Mouse (Mus musculus) midbrain, embryonic 10.5 days (tissue): ENCODE measurements around the gene Syne1. TPM values are rescaled to one million over a fixed set of nuclear protein-coding genes. Genes with fewer than 3 reads are reported as not detected.

ENCODE experiments used
- DNase-seq: peaks from one replicate; pipeline ENCODE4 v3.0.0-alpha.2; 2017; ENCODE audit warnings: low spot score
- H3K27ac ChIP-seq: fragments of 300-500 bp; sonication (generic); replicated peaks from 2 replicates; pipeline ENCODE4 v1.5.1; 2016; ENCODE audit warnings: mild to moderate bottlenecking
- H3K27me3 ChIP-seq: fragments of 300-500 bp; sonication (generic); 2 replicates; pipeline ENCODE4 v1.6.1; 2016; ENCODE audit warnings: low read depth, mild to moderate bottlenecking; ENCODE audit not compliant: poor library complexity, severe bottlenecking
- H3K36me3 ChIP-seq: fragments of 300-500 bp; sonication (generic); 2 replicates; pipeline ENCODE4 v1.6.1; 2016; ENCODE audit warnings: mild to moderate bottlenecking, moderate library complexity
- H3K4me1 ChIP-seq: fragments of 300-500 bp; sonication (generic); 2 replicates; pipeline ENCODE4 v1.6.1; 2016
- H3K4me3 ChIP-seq: fragments of 300-500 bp; sonication (generic); 2 replicates; pipeline ENCODE4 v1.5.1; 2016; ENCODE audit warnings: mild to moderate bottlenecking, moderate library complexity
- H3K9me3 ChIP-seq: fragments of 300-500 bp; sonication (generic); replicated peaks from 2 replicates; pipeline ENCODE4 v1.6.1; 2016; ENCODE audit warnings: mild to moderate bottlenecking
- WGBS: fragments of 180-500 bp; shearing (Covaris S2); methylation state at CpG from one replicate; pipeline ENCODE4 v1.1.7; 2016; 5-methylcytosine and 5-hydroxymethylcytosine counted together
- polyA plus RNA-seq: library from polyadenylated mRNA; unstranded; fragments of >200 nt; fragmentation: Nextera tagmentation; extraction: Ambion mirVana; gene quantifications from 2 replicates; pipeline ENCODE4 v1.2.1, GENCODE M21; 2016

The Syne1 gene
- polyA plus RNA-seq, 1 experiment from 2014 or later, result 1.6 TPM

DNA sequence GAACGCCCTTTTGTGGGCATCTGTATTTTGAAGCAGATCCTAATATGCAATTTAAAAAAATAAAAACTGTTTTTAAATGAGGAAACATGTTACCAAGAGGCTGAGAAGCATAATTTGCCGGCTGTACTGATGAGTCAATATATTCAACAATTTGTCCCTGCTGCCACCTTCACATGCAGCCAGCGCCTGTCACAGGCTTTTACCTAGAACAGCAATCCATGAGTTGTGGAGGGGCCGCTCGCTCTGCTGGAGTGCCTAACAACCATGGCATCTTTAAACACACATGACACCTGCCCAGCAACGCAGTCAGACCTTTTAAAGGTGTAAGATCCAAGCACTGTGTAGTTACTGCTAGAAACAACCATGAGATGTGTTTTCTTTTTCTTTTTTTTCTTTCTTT lies 183.0 kb downstream of the Syne1 start:
- 89% methylated on average over 6 of the region's 6 CpGs for WGBS
- no peaks in the 10 kb centered on the region for H3K36me3 ChIP-seq
- no peaks in the 10 kb centered on the region for H3K27me3 ChIP-seq
- DNase-seq, result no peak
- no peak overlapping the region for H3K27ac ChIP-seq
- H3K4me3 ChIP-seq, result no peak overlapping the region
- H3K4me1 ChIP-seq, result no peaks in the 10 kb centered on the region
- H3K9me3 ChIP-seq, result no peaks in the 10 kb centered on the region

DNA sequence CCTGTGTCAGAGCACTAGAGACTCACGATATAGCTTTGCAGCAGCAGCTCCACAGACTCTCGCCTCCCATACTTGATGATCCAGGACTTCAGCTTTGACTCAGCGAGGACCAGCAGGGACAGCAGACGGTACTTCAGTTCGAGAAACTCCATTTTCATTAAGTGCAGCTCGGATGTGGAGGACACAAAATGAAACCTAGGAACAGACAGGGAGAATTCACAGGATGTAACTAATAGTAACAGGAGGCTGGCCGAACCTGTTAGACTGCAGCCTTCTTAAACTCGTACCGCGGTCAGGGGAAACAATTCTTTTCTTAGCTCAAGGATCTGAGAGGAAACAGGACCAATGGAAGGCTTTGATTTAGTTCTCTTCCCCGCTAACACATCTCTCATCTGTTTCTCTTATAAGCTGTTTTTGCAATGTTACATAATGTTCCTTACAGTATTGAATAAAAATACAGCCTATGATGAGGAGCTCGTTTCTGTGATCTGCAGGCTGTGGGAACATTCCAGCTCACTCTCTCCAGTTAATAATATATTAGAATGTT lies 183.7 kb downstream of the Syne1 start:
- no peaks in the 10 kb centered on the region for H3K9me3 ChIP-seq
- no peak overlapping the region for H3K4me3 ChIP-seq
- no peaks in the 10 kb centered on the region for H3K27me3 ChIP-seq
- H3K36me3 ChIP-seq, result no peaks in the 10 kb centered on the region
- H3K27ac ChIP-seq, result no peak overlapping the region
- no peak for DNase-seq
- no peaks in the 10 kb centered on the region for H3K4me1 ChIP-seq
- 79% methylated on average over 12 of the region's 12 CpGs for WGBS

DNA sequence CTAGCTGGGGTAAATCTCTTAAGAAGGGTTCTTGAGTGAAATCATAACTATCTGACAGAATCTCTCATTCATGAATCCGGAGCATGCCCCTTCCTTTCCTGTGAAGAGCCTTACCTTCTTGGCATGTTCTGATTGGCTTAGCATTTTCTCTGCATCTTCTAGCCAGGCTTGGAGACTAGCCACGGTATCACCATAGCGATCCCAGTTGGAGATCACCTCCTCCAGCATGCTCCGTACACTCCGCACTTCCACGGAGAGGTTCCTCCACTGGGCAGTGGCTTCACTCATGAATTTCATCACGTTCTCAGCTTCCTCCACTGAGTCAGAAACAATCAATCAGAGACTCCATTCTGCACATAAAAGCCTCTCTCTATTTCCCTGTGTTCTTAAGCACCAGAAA lies 190.7 kb downstream of the Syne1 start:
- Histone ChIP-seq H3K27ac (no peak overlapping the region), H3K9me3 (no peaks in the 10 kb centered on the region), H3K27me3 (no peaks in the 10 kb centered on the region), H3K4me3 (no peak overlapping the region), H3K36me3 (no peaks in the 10 kb centered on the region), H3K4me1 (no peaks in the 10 kb centered on the region)
- DNase-seq, result no peak
- 68% methylated on average over 7 of the region's 7 CpGs for WGBS

DNA sequence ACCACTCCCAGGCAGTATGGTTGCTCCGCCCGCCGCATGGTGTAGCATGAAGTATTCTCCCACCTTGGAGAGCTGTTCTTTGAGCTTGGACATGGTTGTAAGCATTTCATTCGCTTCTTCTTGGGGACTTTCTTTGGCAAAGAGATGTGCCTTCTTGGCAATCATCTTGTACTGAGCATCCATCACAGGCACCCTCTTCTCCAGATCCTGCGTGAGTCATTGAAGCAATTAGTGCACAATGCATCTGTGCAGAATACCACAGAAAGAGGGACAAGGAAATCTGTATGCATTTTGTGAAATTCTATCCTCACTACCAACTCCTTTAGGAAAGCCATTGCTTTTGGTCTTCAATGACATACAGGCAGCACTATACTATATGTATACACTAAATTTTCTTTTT lies 194.7 kb downstream of the Syne1 start:
- H3K4me1 ChIP-seq, result no peaks in the 10 kb centered on the region

DNA sequence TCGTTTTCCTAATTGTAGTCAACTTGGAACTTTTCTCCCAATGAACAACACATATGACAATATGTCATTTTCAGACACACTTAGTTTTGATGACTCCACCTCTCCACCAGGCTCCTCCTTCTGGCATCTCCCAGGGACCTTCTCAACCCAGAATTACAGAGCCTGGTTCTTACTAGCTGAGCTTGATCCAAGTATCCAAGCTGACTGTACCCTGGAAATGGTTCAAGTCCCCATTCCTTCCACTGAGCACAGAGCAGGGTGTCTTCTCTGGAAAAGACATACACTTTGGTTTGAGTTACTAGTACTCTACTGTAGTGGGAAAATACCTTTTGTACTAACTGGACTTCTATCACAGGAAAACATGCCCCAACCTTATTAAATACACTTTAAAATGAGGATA lies 197.9 kb downstream of the Syne1 start:
- H3K36me3 ChIP-seq, result no peaks in the 10 kb centered on the region
- no peaks in the 10 kb centered on the region for H3K9me3 ChIP-seq
- WGBS, result 93% methylated on average over 1 of the region's 1 CpGs
- no peaks in the 10 kb centered on the region for H3K4me1 ChIP-seq
- no peak for DNase-seq
- H3K27me3 ChIP-seq, result no peaks in the 10 kb centered on the region
- H3K27ac ChIP-seq, result no peak overlapping the region
- no peak overlapping the region for H3K4me3 ChIP-seq

More for the DNA sequence above, 194.7 kb downstream of the Syne1 start:
- Histone ChIP-seq H3K36me3 (no peaks in the 10 kb centered on the region), H3K27me3 (no peaks in the 10 kb centered on the region), H3K27ac (no peak overlapping the region), H3K9me3 (no peaks in the 10 kb centered on the region), H3K4me3 (no peak overlapping the region)
- WGBS, result 89% methylated on average over 5 of the region's 5 CpGs
- DNase-seq, result no peak

DNA sequence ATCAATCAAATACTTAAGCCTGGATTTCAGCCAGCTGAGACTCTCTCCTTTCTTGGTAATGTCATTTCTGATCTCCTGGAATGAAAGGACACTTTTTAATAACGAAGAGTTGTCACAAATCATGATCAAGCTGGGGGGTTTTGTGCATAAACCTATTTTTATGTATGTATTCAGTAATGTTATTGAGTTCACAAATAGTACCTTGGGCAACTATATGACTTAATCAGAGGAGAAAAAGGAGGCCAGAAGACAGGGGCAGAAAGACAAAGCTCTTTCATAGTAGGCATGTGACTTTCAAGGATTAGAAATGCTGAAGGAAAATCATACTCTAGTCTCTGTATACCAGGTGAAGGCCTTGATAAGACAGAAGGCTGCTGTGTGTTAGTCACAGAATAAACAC lies 204.4 kb downstream of the Syne1 start:
- H3K9me3 ChIP-seq, result no peaks in the 10 kb centered on the region
- 81% methylated on average over 1 of the region's 1 CpGs for WGBS
- H3K27me3 ChIP-seq, result no peaks in the 10 kb centered on the region
- H3K4me3 ChIP-seq, result no peak overlapping the region
- no peak overlapping the region for H3K27ac ChIP-seq
- H3K4me1 ChIP-seq, result no peaks in the 10 kb centered on the region
- no peaks in the 10 kb centered on the region for H3K36me3 ChIP-seq
- no peak for DNase-seq

DNA sequence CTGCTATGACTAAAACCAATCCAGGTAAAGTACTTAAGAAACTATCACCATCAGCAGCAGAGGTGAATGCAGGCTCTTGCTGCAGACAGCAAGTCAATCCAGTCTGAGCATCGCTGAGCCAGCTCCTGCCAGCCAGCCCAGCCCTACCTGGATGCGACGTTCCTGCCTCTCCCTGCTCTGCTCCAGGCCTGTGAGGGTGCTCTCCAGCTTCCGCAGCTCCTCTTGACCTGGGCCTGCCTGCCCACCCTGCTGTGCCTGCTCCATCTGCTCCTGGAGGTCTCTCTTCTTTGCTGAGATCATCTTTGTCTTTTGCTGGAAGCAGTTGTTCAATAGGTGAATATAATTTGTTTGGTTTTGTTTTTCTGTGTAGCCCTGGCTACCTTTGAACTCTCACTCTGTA lies 208.1 kb downstream of the Syne1 start:
- Histone ChIP-seq H3K27ac (no peak overlapping the region), H3K36me3 (no peaks in the 10 kb centered on the region), H3K4me1 (no peaks in the 10 kb centered on the region), H3K4me3 (no peak overlapping the region), H3K27me3 (no peaks in the 10 kb centered on the region), H3K9me3 (no peaks in the 10 kb centered on the region)
- no peak for DNase-seq
- 71% methylated on average over 4 of the region's 4 CpGs for WGBS

DNA sequence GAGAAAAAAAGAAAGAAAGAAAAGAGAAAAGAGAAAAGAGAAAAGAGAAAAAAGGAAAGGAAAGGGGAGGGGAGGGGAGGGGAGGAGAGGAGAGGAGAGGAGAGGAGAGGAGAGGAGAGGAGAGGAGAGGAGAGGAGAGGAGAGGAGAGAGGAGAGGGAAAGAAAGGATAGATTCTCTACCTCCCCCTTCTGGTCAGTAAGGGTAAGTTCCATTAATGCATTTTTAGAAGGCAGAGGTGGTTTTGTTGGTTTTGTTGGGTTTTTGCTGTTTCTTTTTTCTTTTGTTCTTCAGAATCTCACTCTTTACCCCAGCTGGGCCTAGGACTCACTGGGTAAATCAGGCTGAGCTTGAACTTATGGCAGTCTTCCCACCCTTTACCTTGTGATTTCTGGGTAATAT lies 214.9 kb downstream of the Syne1 start:
- Histone ChIP-seq H3K9me3 (no peaks in the 10 kb centered on the region), H3K4me3 (no peak overlapping the region), H3K4me1 (no peaks in the 10 kb centered on the region), H3K36me3 (no peaks in the 10 kb centered on the region), H3K27me3 (no peaks in the 10 kb centered on the region), H3K27ac (no peak overlapping the region)
- no peak for DNase-seq

DNA sequence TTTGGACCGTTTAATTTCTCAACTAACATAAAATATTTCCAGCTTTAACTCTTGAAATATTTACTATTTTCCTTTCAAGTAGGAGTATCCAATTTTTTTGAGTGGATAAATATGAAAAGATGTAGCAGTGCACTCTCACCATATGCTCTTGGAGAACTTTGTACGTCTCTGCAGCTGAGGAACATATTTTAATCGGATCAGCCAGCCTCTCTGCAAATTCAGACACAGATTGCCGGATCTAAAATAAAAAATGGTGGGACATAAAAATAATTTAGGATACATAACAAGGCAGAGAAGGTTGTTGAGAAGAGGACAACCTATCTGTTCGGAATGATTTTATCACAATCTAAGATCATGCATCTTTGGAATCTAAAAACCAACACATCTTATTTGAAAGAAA lies 218.5 kb downstream of the Syne1 start:
- WGBS, result 91% methylated on average over 5 of the region's 5 CpGs
- DNase-seq, result no peak
- Histone ChIP-seq H3K9me3 (no peaks in the 10 kb centered on the region), H3K36me3 (no peaks in the 10 kb centered on the region), H3K4me1 (no peaks in the 10 kb centered on the region), H3K27me3 (no peaks in the 10 kb centered on the region), H3K27ac (no peak overlapping the region), H3K4me3 (no peak overlapping the region)

DNA sequence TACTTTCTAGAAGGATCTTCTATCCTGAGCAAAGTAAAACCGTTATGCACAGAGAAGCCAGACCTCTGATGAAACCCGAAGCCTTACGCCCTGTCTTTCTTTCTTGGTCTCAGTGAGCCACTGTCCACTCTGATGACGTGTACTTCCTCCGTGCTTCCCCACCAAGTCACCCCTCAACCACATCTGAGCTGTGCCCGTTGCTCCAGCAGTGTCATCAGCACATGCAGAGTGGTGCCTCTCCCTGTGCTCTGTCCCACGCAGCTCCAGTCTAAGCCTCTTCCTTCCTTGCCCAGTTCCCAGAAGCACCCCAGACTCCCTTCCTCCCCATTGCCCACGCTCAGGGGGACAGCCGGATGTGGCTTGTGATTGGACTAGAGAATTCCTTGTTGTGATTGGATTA lies 224.6 kb downstream of the Syne1 start:
- no peaks in the 10 kb centered on the region for H3K4me1 ChIP-seq
- no peak for DNase-seq
- H3K27me3 ChIP-seq, result no peaks in the 10 kb centered on the region
- 83% methylated on average over 9 of the region's 9 CpGs for WGBS
- no peak overlapping the region for H3K27ac ChIP-seq
- no peak overlapping the region for H3K4me3 ChIP-seq
- no peaks in the 10 kb centered on the region for H3K9me3 ChIP-seq
- no peaks in the 10 kb centered on the region for H3K36me3 ChIP-seq

DNA sequence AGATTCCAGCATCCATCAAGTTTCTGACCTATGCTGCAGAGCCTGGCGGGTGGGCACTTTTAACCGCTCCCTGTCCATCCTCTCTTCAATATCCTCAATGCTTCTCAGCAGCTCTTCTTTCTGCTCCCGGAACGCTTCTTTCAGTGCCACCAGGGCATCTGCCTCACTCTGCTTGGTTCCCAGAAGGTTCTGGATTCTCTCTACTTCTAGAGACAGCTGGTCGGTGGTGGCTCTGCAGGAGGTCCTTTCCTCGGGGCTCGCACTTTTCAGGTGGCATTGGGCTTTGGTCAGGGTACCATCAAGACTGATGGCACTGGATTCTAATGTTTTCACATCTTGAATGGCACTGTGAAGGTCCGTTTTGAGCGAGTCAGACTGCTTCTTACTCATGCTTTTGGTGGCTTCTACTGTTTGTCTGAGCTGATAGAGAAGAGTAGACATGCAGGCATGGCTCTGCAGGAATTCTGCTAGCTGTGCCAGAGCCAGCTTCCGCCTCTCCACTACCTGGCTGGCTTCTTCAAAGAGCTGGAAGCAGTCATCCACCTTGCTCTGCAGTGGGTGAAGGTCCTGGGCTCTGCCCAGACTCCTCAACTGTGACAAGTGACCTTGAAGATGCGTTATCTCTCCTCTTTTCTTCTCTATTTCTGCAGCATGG lies 227.4 kb downstream of the Syne1 start:
- Histone ChIP-seq H3K9me3 (no peaks in the 10 kb centered on the region), H3K4me1 (no peaks in the 10 kb centered on the region), H3K27ac (no peak overlapping the region), H3K4me3 (no peak overlapping the region), H3K36me3 (no peaks in the 10 kb centered on the region), H3K27me3 (no peaks in the 10 kb centered on the region)
- 87% methylated on average over 11 of the region's 11 CpGs for WGBS
- no peak for DNase-seq

DNA sequence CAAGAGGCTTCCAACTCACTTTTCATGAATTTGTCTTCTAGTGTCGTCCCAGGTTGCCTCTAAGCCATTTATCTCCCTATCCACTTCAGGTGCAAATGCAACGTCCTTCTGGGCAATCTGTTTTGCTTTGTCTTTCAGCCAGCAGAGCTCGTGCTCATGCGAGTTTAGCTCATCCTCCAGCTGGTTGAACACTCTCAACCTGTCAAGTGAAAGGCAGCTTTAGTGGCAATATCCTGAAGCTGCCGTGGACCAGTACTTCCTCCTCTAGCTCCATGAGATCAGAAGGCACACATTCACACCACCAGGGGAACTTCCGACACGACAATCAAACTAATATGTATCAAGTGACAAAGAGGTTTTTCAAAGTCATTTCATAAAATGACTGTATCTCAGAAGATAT lies 228.7 kb downstream of the Syne1 start:
- Histone ChIP-seq H3K4me3 (no peak overlapping the region), H3K36me3 (no peaks in the 10 kb centered on the region), H3K4me1 (no peaks in the 10 kb centered on the region), H3K27me3 (no peaks in the 10 kb centered on the region), H3K9me3 (no peaks in the 10 kb centered on the region), H3K27ac (no peak overlapping the region)
- 65% methylated on average over 7 of the region's 7 CpGs for WGBS
- no peak for DNase-seq

DNA sequence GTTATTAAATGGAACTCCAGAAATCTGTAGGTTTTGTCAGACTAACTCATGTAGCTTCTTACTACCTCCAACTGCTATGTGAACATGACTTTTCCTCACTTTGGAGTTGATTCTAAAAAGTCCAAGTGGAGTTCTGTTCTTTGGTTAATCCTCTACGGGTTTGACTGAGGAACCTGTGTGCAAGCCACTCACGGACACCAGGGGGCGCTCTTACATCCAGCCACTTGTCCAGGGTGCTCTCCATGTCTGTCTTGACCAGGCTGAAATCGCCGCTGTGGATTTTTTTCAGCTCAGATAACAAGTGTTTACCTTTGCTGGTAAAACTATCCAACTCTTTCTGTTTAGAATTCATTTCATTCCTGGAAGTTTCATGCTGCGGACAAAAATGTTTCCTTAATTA lies 233.7 kb downstream of the Syne1 start:
- DNase-seq, result peak; percentile 69
- WGBS, result 28% methylated on average over 6 of the region's 6 CpGs
- Histone ChIP-seq H3K4me3 (no peak overlapping the region), H3K9me3 (no peaks in the 10 kb centered on the region), H3K27ac (no peak overlapping the region), H3K4me1 (no peaks in the 10 kb centered on the region), H3K27me3 (no peaks in the 10 kb centered on the region), H3K36me3 (no peaks in the 10 kb centered on the region)

DNA sequence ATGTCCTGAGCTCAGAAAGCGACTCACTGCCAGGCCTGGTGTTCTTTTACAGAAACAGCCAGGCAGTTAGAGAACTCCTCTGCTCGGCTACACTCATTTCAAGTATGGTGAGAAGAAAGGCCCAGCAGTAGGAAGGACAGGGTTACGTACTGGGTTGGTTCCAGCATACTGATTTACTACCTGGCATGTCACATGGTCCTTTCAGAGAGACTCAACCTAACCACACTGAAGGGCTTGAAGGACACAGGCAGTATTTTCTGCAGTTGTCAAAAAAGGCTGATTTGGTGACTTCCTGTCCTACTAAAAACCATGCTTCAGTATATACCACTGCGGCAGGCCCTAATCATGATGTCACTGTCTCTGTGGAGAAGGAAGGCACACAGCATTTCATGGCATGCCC lies 238.8 kb downstream of the Syne1 start:
- peaks cover 16% of the 10 kb centered on the region for H3K4me1 ChIP-seq
- H3K36me3 ChIP-seq, result no peaks in the 10 kb centered on the region
- H3K27ac ChIP-seq, result no peak overlapping the region
- H3K27me3 ChIP-seq, result no peaks in the 10 kb centered on the region
- WGBS, result 80% methylated on average over 4 of the region's 4 CpGs
- DNase-seq, result no peak
- H3K4me3 ChIP-seq, result no peak overlapping the region
- H3K9me3 ChIP-seq, result no peaks in the 10 kb centered on the region
